Comparison of ENCODE assay signal across 7 mouse cellular contexts in the genomic region with DNA sequence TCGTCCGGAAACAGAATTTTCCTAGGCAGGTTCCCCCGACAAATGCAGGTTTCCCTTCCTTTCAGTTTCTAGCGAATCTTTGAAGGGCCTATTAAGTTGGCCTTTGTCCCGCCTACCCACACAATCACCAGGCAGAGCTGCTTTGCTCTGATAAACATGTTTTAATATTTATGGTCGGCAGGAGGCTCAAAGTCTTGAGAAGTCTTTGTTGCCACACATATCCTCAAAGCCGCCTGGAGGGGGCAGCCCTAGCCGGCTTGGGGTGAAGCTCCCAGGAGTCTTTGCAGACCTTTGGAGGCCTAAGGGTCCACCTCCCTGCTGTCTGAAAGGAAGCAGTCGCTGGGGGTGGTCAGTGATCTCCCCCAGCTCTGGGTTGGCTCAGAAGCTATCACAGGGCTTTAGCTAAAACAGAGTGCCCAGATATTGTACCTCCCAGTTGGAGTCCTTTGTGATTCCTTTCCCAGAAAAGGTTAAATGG. TPM values are rescaled to one million over a fixed set of nuclear protein-coding genes. Genes with fewer than 3 reads are reported as not detected.
DNase-seq lines count a peak whose midpoint lies in the region; ATAC-seq lines count a peak whose summit lies in the region.

No protein-coding gene starts in this region.

- peak overlapping the region; percentile 90 for H3K27ac ChIP-seq in hindbrain, embryonic 16.5 days (ENCODE audit: low read depth, low read length)

- peaks cover 15% of the 10 kb centered on the region for H3K36me3 ChIP-seq in hindbrain, embryonic 16.5 days (ENCODE audit: control insufficient read depth, insufficient read depth, low read length)

- no peaks in the 10 kb centered on the region for H3K9me3 ChIP-seq in hindbrain, embryonic 16.5 days (ENCODE audit: control insufficient read depth, low read length)

- peak overlapping the region; percentile 95 for H3K4me3 ChIP-seq in hindbrain, embryonic 16.5 days (ENCODE audit: low read length)

- H3K27me3 ChIP-seq in hindbrain, embryonic 16.5 days (replicated peaks; ENCODE audit: control insufficient read depth, insufficient read depth, low read length) = no peaks in the 10 kb centered on the region; the same call in 1 of the 2 replicates

- H3K4me1 ChIP-seq in hindbrain, embryonic 16.5 days (ENCODE audit: control insufficient read depth, insufficient read depth, low read depth, low read length) = peaks cover 14% of the 10 kb centered on the region

- peak overlapping the region; percentile 97 for H3K4me2 ChIP-seq in hindbrain, embryonic 16.5 days (ENCODE audit: low read length)

- peak overlapping the region; percentile 93 for H3K9ac ChIP-seq in hindbrain, embryonic 16.5 days (ENCODE audit: low read depth, low read length)

- DNase-seq in WW6 (ENCODE audit: low read depth, low spot score) = peak; percentile 84
- peak; percentile 76 for DNase-seq in cerebellum, postnatal 10 days
- peak; percentile 57 to 67 for DNase-seq in frontal cortex, postnatal 14 days (ENCODE audit: low spot score in 2 of 2)
- peak; percentile 59 to 74 for DNase-seq in left cerebral cortex, postnatal 14 days (ENCODE audit: low spot score in 2 of 2)
- DNase-seq in right cerebral cortex, postnatal 36 days (ENCODE audit: low spot score in 2 of 2) = peak; percentile 42 to 48

- peak; percentile 50 for ATAC-seq in hindbrain, embryonic 16.5 days
- ATAC-seq in megakaryocyte progenitor cell, adult 5-6 weeks (replicated peaks; ENCODE audit: poor library complexity) = peak; percentile 82

- intact Hi-C loops in left cerebral cortex, postnatal 14 days (cut with DNase I) = loop anchor here (5.0 to 10.0 kb wide), 2 partner anchors 109 to 286 kb away; a partner anchor contains a TSS

- 1% methylated on average over 9 of the region's 9 CpGs for WGBS in hindbrain, embryonic 16.5 days

RNA-seq across cellular contexts. Expression of a gene that starts 0.6 kb away (rescaled TPM):
- polyA plus RNA-seq in hindbrain, embryonic 16.5 days (2015; fragmentation: Nextera tagmentation; extraction: Ambion mirVana) = 203 and 210 TPM in 2 replicates
- total RNA-seq in left cerebral cortex, postnatal 14 days (2021) = 10 to 100 TPM; 52.4 to 53.8 TPM
- 23.0 and 27.2 TPM in 2 replicates for total RNA-seq in megakaryocyte progenitor cell, adult 5-6 weeks (2015)
- total RNA-seq in megakaryocyte progenitor cell, adult 5-6 weeks (2017) = 35.4 and 50.6 TPM in 2 replicates

RNA-seq across cellular contexts. Expression of a gene that starts 13.8 kb away (rescaled TPM):
- polyA plus RNA-seq in hindbrain, embryonic 16.5 days (2015; fragmentation: Nextera tagmentation; extraction: Ambion mirVana) = 0.70 and 1.4 TPM in 2 replicates
- total RNA-seq in left cerebral cortex, postnatal 14 days (2021) = not detected
- not detected in 2 replicates for total RNA-seq in megakaryocyte progenitor cell, adult 5-6 weeks (2015)
- total RNA-seq in megakaryocyte progenitor cell, adult 5-6 weeks (2017) = not detected in 2 replicates

RNA-seq across cellular contexts. Expression of a gene that starts 17.5 kb away (rescaled TPM):
- polyA plus RNA-seq in hindbrain, embryonic 16.5 days (2015; fragmentation: Nextera tagmentation; extraction: Ambion mirVana) = 41.8 and 46.2 TPM in 2 replicates
- total RNA-seq in left cerebral cortex, postnatal 14 days (2021) = 10 to 100 TPM; 29.4 to 29.8 TPM
- 8.4 and 12.0 TPM in 2 replicates for total RNA-seq in megakaryocyte progenitor cell, adult 5-6 weeks (2015)
- total RNA-seq in megakaryocyte progenitor cell, adult 5-6 weeks (2017) = 22.5 and 23.8 TPM in 2 replicates

RNA-seq across cellular contexts. Expression of a gene that starts 30.2 kb away (rescaled TPM):
- 0.11 TPM in 1 of 2 replicates, not detected in the other for polyA plus RNA-seq in hindbrain, embryonic 16.5 days (2015; fragmentation: Nextera tagmentation; extraction: Ambion mirVana)
- not detected for total RNA-seq in left cerebral cortex, postnatal 14 days (2021)
- not detected in 2 replicates for total RNA-seq in megakaryocyte progenitor cell, adult 5-6 weeks (2015)
- total RNA-seq in megakaryocyte progenitor cell, adult 5-6 weeks (2017) = not detected in 2 replicates

RNA-seq across cellular contexts. Expression of a gene that starts 30.3 kb away (rescaled TPM):
- polyA plus RNA-seq in hindbrain, embryonic 16.5 days (2015; fragmentation: Nextera tagmentation; extraction: Ambion mirVana) = 105 and 116 TPM in 2 replicates
- total RNA-seq in left cerebral cortex, postnatal 14 days (2021) = 100 to 1,000 TPM; 102 to 105 TPM
- 21.6 and 23.8 TPM in 2 replicates for total RNA-seq in megakaryocyte progenitor cell, adult 5-6 weeks (2015)
- 40.4 and 50.0 TPM in 2 replicates for total RNA-seq in megakaryocyte progenitor cell, adult 5-6 weeks (2017)

Comparison
In these comparisons a context has a peak if more than half of its experiments do, and no peak if none do; other contexts are left out.
1. Peak in every context shown above with its lines: DNase-seq, ATAC-seq, H3K4me3 ChIP-seq and H3K27ac ChIP-seq.